7 mouse cellular contexts compared by ENCODE assay signal in the genomic region with DNA sequence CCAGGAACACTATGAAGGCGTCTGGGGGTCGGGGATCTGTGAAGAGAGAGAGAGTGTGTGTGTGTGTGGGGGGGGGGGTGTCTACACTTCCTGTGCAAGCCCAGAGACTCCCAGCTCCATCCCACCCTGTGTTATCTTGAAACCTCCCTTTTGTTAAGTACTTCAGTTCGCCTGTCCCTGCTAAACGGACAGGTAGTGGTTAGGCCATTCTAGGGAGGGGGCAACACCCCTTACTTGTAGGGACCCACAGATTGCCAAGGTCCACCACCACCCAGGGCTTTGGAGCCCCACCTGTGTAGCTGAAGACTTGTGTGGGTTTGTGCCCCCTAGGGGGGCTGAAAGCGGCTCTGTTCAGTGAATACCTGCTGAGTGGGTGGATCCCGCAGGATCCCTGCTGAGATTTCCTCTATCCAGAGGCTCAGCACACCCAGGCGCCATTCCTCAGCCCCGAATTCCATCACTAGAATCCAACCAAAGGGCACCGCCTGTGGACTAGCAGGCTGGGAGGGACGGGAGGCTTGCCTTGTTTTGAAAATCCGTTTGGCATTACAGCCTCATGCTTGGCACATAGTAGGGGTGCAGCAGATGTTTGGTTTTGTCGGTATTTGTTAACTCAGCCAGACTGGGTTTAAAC. TPM values are rescaled to one million over a fixed set of nuclear protein-coding genes. Genes with fewer than 3 reads are reported as not detected.
DNase-seq lines count a peak whose midpoint lies in the region; ATAC-seq and TF ChIP-seq lines count a peak whose summit lies in the region.

No protein-coding gene starts in this region.

- peak; percentile 49 for DNase-seq in lung, embryonic 14.5 days
- no peak for DNase-seq in lung, postnatal 36 days
- no peak for DNase-seq in left cerebral cortex, postnatal 4 days

- peak overlapping the region; percentile 98 for H3K27ac ChIP-seq in lung, embryonic 14.5 days (ENCODE audit: low read depth)
- H3K27ac ChIP-seq in heart, embryonic 16.5 days (ENCODE audit: low read length), result peak overlapping the region; percentile 38
- H3K27ac ChIP-seq in liver, embryonic 12.5 days, result no peak overlapping the region
- peak overlapping the region; percentile 36; the same call in 1 of the 2 replicates for H3K27ac ChIP-seq in stomach, embryonic 15.5 days

- peaks cover 23% of the 10 kb centered on the region for H3K4me1 ChIP-seq in lung, embryonic 14.5 days (ENCODE audit: insufficient read depth)
- peaks cover 46% of the 10 kb centered on the region for H3K4me1 ChIP-seq in heart, embryonic 16.5 days (ENCODE audit: control insufficient read depth, insufficient read depth, low read length)
- peaks cover 53% of the 10 kb centered on the region for H3K4me1 ChIP-seq in liver, embryonic 12.5 days
- peaks cover 50% of the 10 kb centered on the region for H3K4me1 ChIP-seq in stomach, embryonic 15.5 days

- H3K4me3 ChIP-seq in lung, embryonic 14.5 days (ENCODE audit: low read depth, low read length), result peak overlapping the region; percentile 58
- peak overlapping the region; percentile 58 for H3K4me3 ChIP-seq in heart, embryonic 16.5 days (ENCODE audit: low read length)
- peak overlapping the region; percentile 2; the same call in 1 of the 2 replicates for H3K4me3 ChIP-seq in liver, embryonic 12.5 days
- peak overlapping the region; percentile 54 for H3K4me3 ChIP-seq in stomach, embryonic 15.5 days (replicated peaks)

- H3K9me3 ChIP-seq in lung, embryonic 14.5 days (ENCODE audit: low read depth, low read length), result no peaks in the 10 kb centered on the region
- no peaks in the 10 kb centered on the region for H3K9me3 ChIP-seq in heart, embryonic 16.5 days (replicated peaks; ENCODE audit: control insufficient read depth, low read length)
- H3K9me3 ChIP-seq in liver, embryonic 12.5 days (replicated peaks), result no peaks in the 10 kb centered on the region
- H3K9me3 ChIP-seq in stomach, embryonic 15.5 days, result no peaks in the 10 kb centered on the region

- 13% methylated on average over 12 of the region's 12 CpGs for WGBS in lung, embryonic 14.5 days
- 42% methylated on average over 12 of the region's 12 CpGs for WGBS in heart, embryonic 16.5 days
- 32% methylated on average over 12 of the region's 12 CpGs for WGBS in liver, embryonic 12.5 days (ENCODE audit: insufficient replicate concordance)
- WGBS in stomach, embryonic 15.5 days, result 40% methylated on average over 12 of the region's 12 CpGs

- peak overlapping the region; percentile 67 for H3K9ac ChIP-seq in lung, embryonic 14.5 days
- H3K9ac ChIP-seq in heart, embryonic 16.5 days (ENCODE audit: low read length), result peak overlapping the region; percentile 73
- no peak overlapping the region for H3K9ac ChIP-seq in liver, embryonic 12.5 days
- peak overlapping the region; percentile 8; the same call in 1 of the 2 replicates for H3K9ac ChIP-seq in stomach, embryonic 15.5 days

- H3K27me3 ChIP-seq in lung, embryonic 14.5 days (ENCODE audit: insufficient read depth, low read length), result peaks cover 12% of the 10 kb centered on the region; the same call in 1 of the 2 replicates
- peaks cover 14% of the 10 kb centered on the region for H3K27me3 ChIP-seq in heart, embryonic 16.5 days (ENCODE audit: control insufficient read depth, insufficient read depth, low read length)
- H3K27me3 ChIP-seq in liver, embryonic 12.5 days (replicated peaks), result peaks cover 64% of the 10 kb centered on the region
- peaks cover 18% of the 10 kb centered on the region; the same call in 1 of the 2 replicates for H3K27me3 ChIP-seq in stomach, embryonic 15.5 days (replicated peaks)

- H3K36me3 ChIP-seq in lung, embryonic 14.5 days (ENCODE audit: insufficient read depth), result peaks cover 54% of the 10 kb centered on the region
- H3K36me3 ChIP-seq in heart, embryonic 16.5 days (ENCODE audit: control insufficient read depth, insufficient read depth), result no peaks in the 10 kb centered on the region
- H3K36me3 ChIP-seq in liver, embryonic 12.5 days, result peaks cover 4% of the 10 kb centered on the region; the same call in 1 of the 2 replicates
- 0 out of 2 replicates have a peak, but pooled peaks cover 3% of the 10 kb centered on the region for H3K36me3 ChIP-seq in stomach, embryonic 15.5 days

- ATAC-seq in lung, embryonic 14.5 days (ENCODE audit: insufficient read depth), result no peak
- no peak for ATAC-seq in heart, embryonic 16.5 days (replicated peaks; ENCODE audit: extremely low read depth, insufficient read depth, low FRiP score)
- ATAC-seq in liver, embryonic 12.5 days, result no peak
- ATAC-seq in stomach, embryonic 15.5 days (ENCODE audit: insufficient read depth, low FRiP score, low read depth), result no peak
- no peak for ATAC-seq in erythroid progenitor cell, adult 5-6 weeks (replicated peaks; ENCODE audit: low FRiP score, poor library complexity, severe bottlenecking)

- intact Hi-C loops in left cerebral cortex, postnatal 4 days (cut with DNase I), result no loop called here

- TF ChIP-seq CTCF in lung, embryonic 14.5 days (IDR thresholded peaks at IDR 0.05; ENCODE audit: low read depth), result no peak

- peak overlapping the region; percentile 81 for H3K4me2 ChIP-seq in lung, embryonic 14.5 days
- peak overlapping the region; percentile 84 for H3K4me2 ChIP-seq in heart, embryonic 16.5 days (ENCODE audit: low read depth, low read length)
- peak overlapping the region; percentile 70 for H3K4me2 ChIP-seq in liver, embryonic 12.5 days
- peak overlapping the region; percentile 94 for H3K4me2 ChIP-seq in stomach, embryonic 15.5 days

RNA-seq across cellular contexts. Expression of a gene that starts 2.6 kb away (rescaled TPM):
- 152 and 162 TPM in 2 replicates for polyA plus RNA-seq in lung, embryonic 14.5 days (2014; fragmentation: Nextera tagmentation; extraction: Ambion mirVana)
- polyA plus RNA-seq in heart, embryonic 16.5 days (2015; fragmentation: Nextera tagmentation; extraction: Ambion mirVana), result 12.5 and 20.6 TPM in 2 replicates
- 4.9 and 5.0 TPM in 2 replicates for polyA plus RNA-seq in liver, embryonic 12.5 days (2016; fragmentation: Nextera tagmentation; extraction: Ambion mirVana)
- polyA plus RNA-seq in stomach, embryonic 15.5 days (2015; fragmentation: Nextera tagmentation; extraction: Ambion mirVana), result 13.6 and 16.0 TPM in 2 replicates
- not detected in 2 replicates for total RNA-seq in erythroid progenitor cell, adult 5-6 weeks (2015; ENCODE audit: low replicate concordance)
- not detected in 2 replicates for total RNA-seq in erythroid progenitor cell, adult 5-6 weeks (2017; ENCODE audit: low replicate concordance)
- total RNA-seq in left cerebral cortex, postnatal 4 days (2021), result 1 to 10 TPM; 1.1 to 1.3 TPM

RNA-seq across cellular contexts. Expression of a gene that starts 47.9 kb away (rescaled TPM):
- 15.6 and 16.4 TPM in 2 replicates for polyA plus RNA-seq in lung, embryonic 14.5 days (2014; fragmentation: Nextera tagmentation; extraction: Ambion mirVana)
- polyA plus RNA-seq in heart, embryonic 16.5 days (2015; fragmentation: Nextera tagmentation; extraction: Ambion mirVana), result 13.4 and 15.8 TPM in 2 replicates
- polyA plus RNA-seq in liver, embryonic 12.5 days (2016; fragmentation: Nextera tagmentation; extraction: Ambion mirVana), result 11.0 TPM in 2 replicates
- 11.2 and 13.2 TPM in 2 replicates for polyA plus RNA-seq in stomach, embryonic 15.5 days (2015; fragmentation: Nextera tagmentation; extraction: Ambion mirVana)
- 7.5 and 8.6 TPM in 2 replicates for total RNA-seq in erythroid progenitor cell, adult 5-6 weeks (2015; ENCODE audit: low replicate concordance)
- 5.4 and 7.4 TPM in 2 replicates for total RNA-seq in erythroid progenitor cell, adult 5-6 weeks (2017; ENCODE audit: low replicate concordance)
- total RNA-seq in left cerebral cortex, postnatal 4 days (2021), result 10 to 100 TPM; 53.5 to 58.1 TPM

RNA-seq across cellular contexts. Expression of a gene that starts 48.1 kb away (rescaled TPM):
- polyA plus RNA-seq in lung, embryonic 14.5 days (2014; fragmentation: Nextera tagmentation; extraction: Ambion mirVana), result 94.7 and 98.7 TPM in 2 replicates
- 78.5 and 79.0 TPM in 2 replicates for polyA plus RNA-seq in heart, embryonic 16.5 days (2015; fragmentation: Nextera tagmentation; extraction: Ambion mirVana)
- polyA plus RNA-seq in liver, embryonic 12.5 days (2016; fragmentation: Nextera tagmentation; extraction: Ambion mirVana), result 37.6 and 37.9 TPM in 2 replicates
- 66.5 and 71.9 TPM in 2 replicates for polyA plus RNA-seq in stomach, embryonic 15.5 days (2015; fragmentation: Nextera tagmentation; extraction: Ambion mirVana)
- total RNA-seq in erythroid progenitor cell, adult 5-6 weeks (2015; ENCODE audit: low replicate concordance), result 24.1 and 33.5 TPM in 2 replicates
- 10.2 and 17.8 TPM in 2 replicates for total RNA-seq in erythroid progenitor cell, adult 5-6 weeks (2017; ENCODE audit: low replicate concordance)
- 10 to 100 TPM; 36.6 to 40.0 TPM for total RNA-seq in left cerebral cortex, postnatal 4 days (2021)

Comparison
In these comparisons a context has a peak if more than half of its experiments do, and no peak if none do; other contexts are left out.
1. H3K4me3 ChIP-seq: peak in every context shown above with its lines; median percentile 58 in lung, embryonic 14.5 days; 58 in heart, embryonic 16.5 days; 54 in stomach, embryonic 15.5 days; 2 in liver, embryonic 12.5 days.